Mouse (Mus musculus) neural tube, embryonic 15.5 days (tissue): ENCODE results near the gene Mfge8. TPM values are rescaled to one million over a fixed set of nuclear protein-coding genes. Genes with fewer than 3 reads are reported as not detected.

Experiments
- ATAC-seq: fragments of 200-750 bp; cut with Nextera tagmentation; 2 replicates; pipeline ENCODE4 v1.8.0; 2017; ENCODE audit warnings: mild to moderate bottlenecking, moderate TSS enrichment, moderate library complexity; ENCODE audit not compliant: low FRiP score
- H3K27ac ChIP-seq: fragments of 300-500 bp; sonication (generic); replicated peaks from 2 replicates; pipeline ENCODE4 v1.5.1; 2015; ENCODE audit warnings: mild to moderate bottlenecking, inconsistent platforms
- H3K27me3 ChIP-seq: fragments of 300-500 bp; sonication (generic); replicated peaks from 2 replicates; pipeline ENCODE4 v1.6.1; 2015; ENCODE audit warnings: inconsistent platforms
- H3K36me3 ChIP-seq: fragments of 300-500 bp; sonication (generic); 2 replicates; pipeline ENCODE4 v1.6.1; 2015; ENCODE audit warnings: inconsistent platforms
- H3K4me1 ChIP-seq: fragments of 300-500 bp; sonication (generic); 2 replicates; pipeline ENCODE4 v1.6.1; 2015; ENCODE audit warnings: inconsistent platforms
- H3K4me2 ChIP-seq: fragments of 300-500 bp; sonication (generic); 2 replicates; pipeline ENCODE4 v1.6.1; 2015; ENCODE audit warnings: inconsistent platforms, mild to moderate bottlenecking, moderate library complexity
- H3K4me3 ChIP-seq: fragments of 300-500 bp; sonication (generic); replicated peaks from 2 replicates; pipeline ENCODE4 v1.5.1; 2015; ENCODE audit warnings: mild to moderate bottlenecking, inconsistent platforms
- H3K9ac ChIP-seq: fragments of 300-500 bp; sonication (generic); replicated peaks from 2 replicates; pipeline ENCODE4 v1.6.1; 2015; ENCODE audit warnings: mild to moderate bottlenecking, inconsistent platforms
- H3K9me3 ChIP-seq: fragments of 300-500 bp; sonication (generic); replicated peaks from 2 replicates; pipeline ENCODE4 v1.6.1; 2016; ENCODE audit warnings: inconsistent platforms
- WGBS: fragments of 180-500 bp; shearing (Covaris S2); methylation state at CpG from one replicate; pipeline ENCODE4 v1.1.7; 2015; ENCODE audit warnings: mixed read lengths; 5-methylcytosine and 5-hydroxymethylcytosine counted together
- polyA plus RNA-seq: library from polyadenylated mRNA; unstranded; fragments of >200 nt; fragmentation: Nextera tagmentation; extraction: Ambion mirVana; gene quantifications from 2 replicates; pipeline ENCODE4 v1.2.1, GENCODE M21; 2015

Mfge8 gene
- 132 and 151 TPM in 2 replicates for polyA plus RNA-seq

- under 1% methylated on average over 39 of the region's 39 CpGs for WGBS
- ATAC-seq, result peak; percentile 92
- H3K9me3 ChIP-seq, result no peaks in the 10 kb centered on the region
- 0 out of 2 replicates have a peak, but pooled peaks cover 7% of the 10 kb centered on the region for H3K27me3 ChIP-seq
- H3K4me3 ChIP-seq, result peak within 1 kb of the TSS; percentile 57
- H3K27ac ChIP-seq, result no peak within 1 kb of the TSS
- H3K4me1 ChIP-seq, result peaks cover 20% of the 10 kb centered on the region
- no peaks in the 10 kb centered on the region for H3K36me3 ChIP-seq
- peak within 1 kb of the TSS; percentile 47 for H3K9ac ChIP-seq
- peak within 1 kb of the TSS; percentile 93 for H3K4me2 ChIP-seq
Observed at GRCm38 (mm10) chr7:79148711-79149266, at the start of gene Mfge8. Mfge8 (minus strand) TSS chr7:79149060.

GRCm38 (mm10) chr7:79194560-79195413 is 45.9 kb upstream of the Mfge8 start:
- 56% methylated on average over 16 of the region's 16 CpGs for WGBS
- Histone ChIP-seq H3K9me3 (no peaks in the 10 kb centered on the region), H3K4me2 (no peak overlapping the region)

GRCm38 (mm10) chr7:79193936-79194335 is 45.1 kb upstream of the Mfge8 start:
- Histone ChIP-seq H3K4me3 (no peak overlapping the region), H3K9ac (no peak overlapping the region), H3K9me3 (no peaks in the 10 kb centered on the region), H3K27me3 (no peaks in the 10 kb centered on the region), H3K4me2 (no peak overlapping the region), H3K36me3 (no peaks in the 10 kb centered on the region), H3K4me1 (peaks cover 17% of the 10 kb centered on the region), H3K27ac (peak overlapping the region; percentile 58)
- 80% methylated on average over 5 of the region's 5 CpGs for WGBS
- ATAC-seq, result no peak

More at GRCm38 (mm10) chr7:79194560-79195413, 45.9 kb upstream of the Mfge8 start:
- Histone ChIP-seq H3K27ac (peak overlapping the region; percentile 58), H3K4me1 (peaks cover 17% of the 10 kb centered on the region), H3K4me3 (no peak overlapping the region), H3K9ac (no peak overlapping the region), H3K27me3 (no peaks in the 10 kb centered on the region), H3K36me3 (no peaks in the 10 kb centered on the region)
- peak; percentile 94 for ATAC-seq

DNA sequence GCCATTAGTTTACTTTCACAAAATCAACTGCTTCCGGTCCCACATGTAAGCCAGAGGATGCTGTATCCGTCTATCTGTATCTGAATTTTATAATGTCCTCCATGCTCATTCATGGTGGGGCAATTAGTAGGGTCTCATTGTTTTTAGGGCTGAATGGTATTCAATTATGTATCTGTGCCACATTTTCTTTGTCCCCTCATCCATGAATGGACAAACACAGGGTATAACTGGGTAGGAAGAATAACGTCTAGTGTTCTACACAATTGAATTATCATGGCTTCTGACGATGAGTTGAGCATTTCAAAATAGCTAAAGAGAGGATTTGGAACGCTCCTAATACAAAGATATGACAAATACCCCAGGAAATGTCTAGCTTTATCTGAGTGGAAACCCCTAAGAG is 42.6 kb upstream of the Mfge8 start:
- Histone ChIP-seq H3K4me2 (no peak overlapping the region), H3K36me3 (no peaks in the 10 kb centered on the region), H3K27ac (no peak overlapping the region), H3K9me3 (no peaks in the 10 kb centered on the region), H3K27me3 (no peaks in the 10 kb centered on the region), H3K9ac (no peak overlapping the region), H3K4me1 (peaks cover 17% of the 10 kb centered on the region), H3K4me3 (no peak overlapping the region)
- no peak for ATAC-seq
- 69% methylated on average over 5 of the region's 5 CpGs for WGBS

GRCm38 (mm10) chr7:79190592-79190991 is 41.7 kb upstream of the Mfge8 start:
- Histone ChIP-seq H3K27me3 (no peaks in the 10 kb centered on the region), H3K4me2 (no peak overlapping the region), H3K36me3 (no peaks in the 10 kb centered on the region), H3K4me3 (no peak overlapping the region), H3K4me1 (peaks cover 17% of the 10 kb centered on the region), H3K9ac (no peak overlapping the region), H3K27ac (no peak overlapping the region), H3K9me3 (no peaks in the 10 kb centered on the region)
- WGBS, result 26% methylated on average over 3 of the region's 3 CpGs
- no peak for ATAC-seq

GRCm38 (mm10) chr7:79189211-79189610 is 40.4 kb upstream of the Mfge8 start:
- H3K4me1 ChIP-seq, result 0 out of 2 replicates have a peak, but pooled peaks cover 6% of the 10 kb centered on the region
- H3K36me3 ChIP-seq, result no peaks in the 10 kb centered on the region
- WGBS, result 36% methylated on average over 3 of the region's 5 CpGs
- no peak overlapping the region for H3K4me3 ChIP-seq
- H3K27me3 ChIP-seq, result no peaks in the 10 kb centered on the region
- no peak overlapping the region for H3K4me2 ChIP-seq
- H3K27ac ChIP-seq, result no peak overlapping the region
- no peak overlapping the region for H3K9ac ChIP-seq
- no peaks in the 10 kb centered on the region for H3K9me3 ChIP-seq
- ATAC-seq, result no peak

- Histone ChIP-seq H3K4me2 (no peak overlapping the region), H3K4me3 (no peak overlapping the region), H3K27ac (no peak overlapping the region), H3K9me3 (no peaks in the 10 kb centered on the region), H3K4me1 (0 out of 2 replicates have a peak, but pooled peaks cover 6% of the 10 kb centered on the region), H3K36me3 (no peaks in the 10 kb centered on the region), H3K9ac (no peak overlapping the region), H3K27me3 (no peaks in the 10 kb centered on the region)
- WGBS, result 91% methylated on average over 2 of the region's 2 CpGs
- no peak for ATAC-seq
Observed at GRCm38 (mm10) chr7:79187591-79187990, 38.7 kb upstream of the Mfge8 start.

DNA sequence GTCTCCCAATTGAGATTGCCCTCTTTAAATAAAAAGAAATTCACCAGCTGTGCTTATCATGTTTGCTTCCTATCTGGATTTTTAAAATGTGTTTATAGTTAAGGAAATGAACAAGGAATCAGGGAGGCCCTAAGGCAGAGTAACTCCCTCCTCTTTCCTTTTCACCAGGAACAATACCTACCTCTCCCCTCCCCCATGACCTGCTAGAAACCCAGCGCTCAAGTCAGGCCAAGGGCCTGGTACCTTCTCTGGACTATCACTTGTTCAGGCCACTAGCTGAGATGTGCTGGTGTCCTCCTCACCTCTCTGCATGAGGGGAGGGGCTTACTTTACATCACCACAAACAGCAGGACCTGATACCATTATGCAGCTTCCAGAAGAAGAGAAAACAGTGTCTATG is 34.6 kb upstream of the Mfge8 start:
- Histone ChIP-seq H3K4me2 (no peak overlapping the region), H3K36me3 (no peaks in the 10 kb centered on the region), H3K4me3 (no peak overlapping the region), H3K9me3 (no peaks in the 10 kb centered on the region), H3K27ac (no peak overlapping the region), H3K4me1 (no peaks in the 10 kb centered on the region), H3K27me3 (no peaks in the 10 kb centered on the region), H3K9ac (no peak overlapping the region)
- no peak for ATAC-seq
- WGBS, result 63% methylated on average over 1 of the region's 1 CpGs

- H3K4me3 ChIP-seq, result no peak overlapping the region
- no peaks in the 10 kb centered on the region for H3K9me3 ChIP-seq
- WGBS, result 75% methylated on average over 3 of the region's 3 CpGs
- no peak overlapping the region for H3K9ac ChIP-seq
- no peaks in the 10 kb centered on the region for H3K27me3 ChIP-seq
- no peak overlapping the region for H3K27ac ChIP-seq
- no peaks in the 10 kb centered on the region for H3K36me3 ChIP-seq
- no peak overlapping the region for H3K4me2 ChIP-seq
- no peaks in the 10 kb centered on the region for H3K4me1 ChIP-seq
- no peak for ATAC-seq
Observed at GRCm38 (mm10) chr7:79173800-79174199, 24.9 kb upstream of the Mfge8 start.

GRCm38 (mm10) chr7:79171782-79172181 is 22.9 kb upstream of the Mfge8 start:
- Histone ChIP-seq H3K4me3 (no peak overlapping the region), H3K27me3 (no peaks in the 10 kb centered on the region), H3K4me2 (no peak overlapping the region), H3K36me3 (no peaks in the 10 kb centered on the region), H3K27ac (no peak overlapping the region), H3K9ac (no peak overlapping the region), H3K9me3 (no peaks in the 10 kb centered on the region), H3K4me1 (no peaks in the 10 kb centered on the region)
- no peak for ATAC-seq
- WGBS, result 94% methylated on average over 1 of the region's 1 CpGs

- Histone ChIP-seq H3K36me3 (no peaks in the 10 kb centered on the region), H3K4me1 (no peaks in the 10 kb centered on the region), H3K27ac (no peak overlapping the region), H3K9me3 (no peaks in the 10 kb centered on the region), H3K4me3 (no peak overlapping the region), H3K27me3 (no peaks in the 10 kb centered on the region), H3K4me2 (no peak overlapping the region), H3K9ac (no peak overlapping the region)
- ATAC-seq, result no peak
- 26% methylated on average over 14 of the region's 14 CpGs for WGBS
Observed at GRCm38 (mm10) chr7:79167006-79167562, 18.2 kb upstream of the Mfge8 start.

DNA sequence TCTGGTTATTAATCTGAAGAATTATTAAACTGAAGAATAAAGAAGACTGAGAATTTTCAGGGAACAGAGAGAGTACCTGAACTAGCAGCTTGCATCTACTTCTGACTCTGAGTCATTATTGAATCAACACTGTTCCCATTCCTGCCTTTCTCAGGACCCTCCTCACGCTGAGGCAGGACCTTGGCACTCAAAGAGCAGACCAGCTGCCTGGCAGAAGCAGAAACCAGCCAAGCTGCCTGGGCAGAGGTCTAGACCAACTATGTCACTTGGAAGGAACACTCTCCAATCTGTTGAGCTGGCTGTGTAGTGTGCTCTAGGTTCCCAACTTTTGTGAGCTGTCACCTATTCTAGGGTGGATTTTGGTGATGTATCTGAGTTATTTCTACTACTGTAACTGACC is 10.5 kb upstream of the Mfge8 start:
- ATAC-seq, result no peak

More for the DNA sequence above, 10.5 kb upstream of the Mfge8 start:
- Histone ChIP-seq H3K9me3 (no peaks in the 10 kb centered on the region), H3K27me3 (no peaks in the 10 kb centered on the region), H3K9ac (no peak overlapping the region), H3K4me3 (no peak overlapping the region), H3K4me2 (no peak overlapping the region), H3K27ac (no peak overlapping the region), H3K36me3 (no peaks in the 10 kb centered on the region), H3K4me1 (no peaks in the 10 kb centered on the region)
- WGBS, result 65% methylated on average over 1 of the region's 1 CpGs
